Comparison of ENCODE assay signal across 10 mouse cellular contexts in the genomic region with DNA sequence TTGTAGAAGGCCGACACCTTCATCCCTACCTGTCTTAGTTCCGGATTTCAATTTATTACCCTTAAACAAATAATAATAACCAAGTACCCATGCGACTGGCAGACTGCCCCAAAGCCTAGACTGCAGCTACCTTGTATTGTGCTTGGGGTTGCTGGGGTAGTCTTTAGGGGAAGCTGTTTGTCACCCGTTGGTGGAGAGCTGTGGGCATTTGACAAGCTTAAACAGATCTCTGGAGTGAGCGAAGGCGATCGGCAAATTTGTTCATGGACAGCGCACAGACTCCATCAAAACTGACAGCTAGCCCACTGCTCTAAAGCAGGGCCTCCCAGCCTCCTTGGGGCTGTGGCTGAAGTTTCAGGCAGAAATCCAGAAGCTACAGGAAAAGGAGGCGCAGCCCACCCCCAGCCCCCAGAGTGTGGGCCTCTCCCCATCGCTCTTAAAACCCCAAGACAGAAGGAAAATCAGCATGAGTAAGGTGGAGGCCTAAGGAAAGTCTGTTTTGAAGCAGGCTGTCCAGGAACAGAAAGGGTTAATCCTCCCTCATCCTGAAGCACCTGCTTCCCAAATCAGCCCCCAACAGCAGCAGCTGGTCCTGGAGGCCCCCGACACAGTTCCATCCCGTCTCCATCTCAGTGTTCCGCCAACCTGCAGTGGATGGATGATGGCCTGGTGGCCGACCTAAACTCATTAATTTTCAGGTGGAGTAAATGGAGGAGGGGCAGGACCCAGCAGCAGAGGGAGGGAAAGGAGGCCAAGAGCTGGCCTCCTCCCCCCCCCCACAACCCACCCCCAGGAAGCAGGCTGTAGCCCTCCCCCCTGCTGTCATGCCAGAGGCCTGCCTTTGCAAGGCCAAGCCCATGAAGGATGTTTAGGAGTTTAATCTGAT.
DNase-seq lines count a peak whose midpoint lies in the region; ATAC-seq lines count a peak whose summit lies in the region.
"Had no signal": no experiment of that assay in that cellular context is flagged by ENCODE, and none has a peak within 500 bp of the region (broad histone marks: within the 10 kb centered on the region; RNA-seq: fewer than 3 reads in every experiment).

No protein-coding gene starts in this region.

- no peaks in the 10 kb centered on the region for H3K9me3 ChIP-seq in forebrain, embryonic 11.5 days (ENCODE audit: control insufficient read depth, low read length)
- no peaks in the 10 kb centered on the region for H3K9me3 ChIP-seq in limb, embryonic 13.5 days

- H3K36me3 ChIP-seq in forebrain, embryonic 11.5 days (ENCODE audit: control insufficient read depth, insufficient read depth, low read length): no peaks in the 10 kb centered on the region
- no peaks in the 10 kb centered on the region for H3K36me3 ChIP-seq in limb, embryonic 13.5 days

- peak overlapping the region; percentile 94 for H3K27ac ChIP-seq in forebrain, embryonic 11.5 days (ENCODE audit: low read depth, low read length)
- no peak overlapping the region for H3K27ac ChIP-seq in limb, embryonic 13.5 days

- peak; percentile 75 for DNase-seq in cerebellum, adult 11-12 months
- DNase-seq in brain, adult 2 months (ENCODE audit: low read depth, low spot score): peak; percentile 65
- no peak for DNase-seq in forebrain, embryonic 11.5 days (ENCODE audit: low spot score)
- no peak for DNase-seq in layer of hippocampus, adult 11-12 months (ENCODE audit: low spot score)
- no peak for DNase-seq in urinary bladder, postnatal 36 days (ENCODE audit: low spot score in 2 of 2)
- DNase-seq: kidney, adult 8-10 months had no signal

- H3K4me2 ChIP-seq in forebrain, embryonic 11.5 days (ENCODE audit: low read depth, low read length, severe bottlenecking): peak overlapping the region; percentile 74
- no peak overlapping the region for H3K4me2 ChIP-seq in limb, embryonic 13.5 days (replicated peaks)
- H3K4me2 ChIP-seq: liver, embryonic 11.5 days had no signal

- H3K27me3 ChIP-seq in forebrain, embryonic 11.5 days (ENCODE audit: control insufficient read depth, insufficient read depth, low read length): peaks cover 49% of the 10 kb centered on the region
- H3K27me3 ChIP-seq in limb, embryonic 13.5 days: peaks cover 88% of the 10 kb centered on the region

- no peak for ATAC-seq in cerebellum, adult (ENCODE audit: insufficient number of reproducible peaks, low FRiP score, low TSS enrichment)
- no peak for ATAC-seq in forebrain, embryonic 11.5 days (replicated peaks; ENCODE audit: low FRiP score)
- ATAC-seq in limb, embryonic 13.5 days (ENCODE audit: low FRiP score, low read depth): no peak
- no peak for ATAC-seq in monocyte, adult 5-6 weeks (replicated peaks; ENCODE audit: insufficient number of reproducible peaks, low FRiP score, low TSS enrichment, poor library complexity, severe bottlenecking)

- H3K4me3 ChIP-seq in forebrain, embryonic 11.5 days (ENCODE audit: low read depth, low read length): peak overlapping the region; percentile 48
- 0 out of 2 replicates have a peak overlapping the region, but pooled peaks have one; percentile 34 for H3K4me3 ChIP-seq in limb, embryonic 13.5 days

- WGBS in forebrain, embryonic 11.5 days: 3% methylated on average over 14 of the region's 14 CpGs
- WGBS in limb, embryonic 13.5 days: 9% methylated on average over 14 of the region's 14 CpGs

- peaks cover 11% of the 10 kb centered on the region for H3K4me1 ChIP-seq in forebrain, embryonic 11.5 days (replicated peaks; ENCODE audit: control insufficient read depth, insufficient read depth, low read length)
- peaks cover 33% of the 10 kb centered on the region for H3K4me1 ChIP-seq in limb, embryonic 13.5 days

- H3K9ac ChIP-seq in forebrain, embryonic 11.5 days (ENCODE audit: low read length): peak overlapping the region; percentile 69
- H3K9ac ChIP-seq in limb, embryonic 13.5 days: no peak overlapping the region

Comparison
In these comparisons a context has a peak if more than half of its experiments do, and no peak if none do; other contexts are left out.
1. DNase-seq: peak in cerebellum, adult 11-12 months (single experiment) and brain, adult 2 months (single experiment); none in forebrain, embryonic 11.5 days (single experiment), layer of hippocampus, adult 11-12 months (single experiment) and urinary bladder, postnatal 36 days (0 of 2).